Mouse (Mus musculus) small intestine, adult 2 months (tissue): Measurements from ENCODE around the gene Kctd4.

Experiments used
- CTCF ChIP-seq: fragments of 200-500 bp; IDR thresholded peaks from 2 replicates; pipeline ENCODE4 v1.5.1; 2012; ENCODE audit warnings: low read depth, mild to moderate bottlenecking, control low read depth, inconsistent platforms, low read length, moderate library complexity, mixed read lengths; ENCODE audit not compliant: insufficient replicate concordance, insufficient read length; ENCODE audit errors: extremely low read depth
- POLR2A ChIP-seq: fragments of 200-500 bp; IDR thresholded peaks from 2 replicates; pipeline ENCODE4 v1.6.1; 2012; ENCODE audit warnings: low read depth, mild to moderate bottlenecking, control low read depth, inconsistent platforms, low read length, moderate library complexity

GRCm38 (mm10) chr14:75923314-75924052, 31.3 kb upstream of the Kctd4 start:
- no peak for TF ChIP-seq CTCF
- no peak for TF ChIP-seq POLR2A
